Mouse (Mus musculus): ENCODE results near the gene Ppp1r3e.

DNA sequence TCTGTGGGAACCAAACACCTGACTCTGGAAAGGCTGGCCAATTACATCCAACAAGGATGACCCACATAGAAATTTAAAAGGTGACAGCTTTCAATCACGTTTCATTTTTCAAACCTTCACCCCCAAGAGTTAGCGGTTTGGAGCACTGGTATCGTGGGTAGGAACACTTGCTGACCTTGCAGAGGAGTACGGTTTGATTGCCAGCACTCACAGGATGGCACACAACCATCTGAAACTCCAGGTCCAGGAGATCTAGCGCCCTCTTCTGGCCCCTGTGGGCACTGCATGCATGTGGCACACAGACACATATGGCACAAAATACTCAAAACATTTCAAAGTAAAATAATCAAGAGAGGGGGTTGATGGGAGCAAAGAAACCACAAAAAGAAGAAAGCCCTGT, 10.4 kb downstream of the Ppp1r3e start:
- TF ChIP-seq CTCF (conservative IDR thresholded peaks at IDR 0.05; ENCODE audit: low read length) (peak; percentile 98), POU5F1 (IDR thresholded peaks at IDR 0.05; ENCODE audit: borderline replicate concordance, low read length) (no peak)

Data from E14TG2a.4 (cell line).